29 mouse cellular contexts compared by ENCODE assay signal in the genomic region with DNA sequence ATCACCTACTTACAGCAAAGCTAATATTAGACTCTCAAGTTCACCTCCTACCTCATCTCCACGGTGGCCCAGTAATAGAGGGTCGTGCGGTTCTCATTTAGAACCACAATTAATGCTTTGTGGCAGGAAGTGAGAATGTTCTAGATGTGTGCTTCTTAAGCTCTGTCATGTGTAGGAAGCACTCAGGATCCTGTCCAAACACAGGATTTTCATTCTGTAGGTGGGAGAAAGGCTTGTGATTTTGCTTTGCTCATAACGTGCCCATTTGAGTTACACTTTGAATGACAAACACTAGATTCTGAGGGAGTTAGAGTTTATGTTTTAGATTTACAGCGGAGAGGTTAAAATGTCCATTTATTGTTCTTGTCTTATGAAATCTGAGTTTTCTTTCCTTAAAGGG.
A peak's percentile ranks its signal among the peaks of the same experiment; 100 is the strongest.
DNase-seq lines count a peak whose midpoint lies in the region; ATAC-seq and TF ChIP-seq lines count a peak whose summit lies in the region.
"Had no signal": no experiment of that assay in that cellular context is flagged by ENCODE, and none has a peak within 500 bp of the region (broad histone marks: within the 10 kb centered on the region; RNA-seq: fewer than 3 reads in every experiment).

No protein-coding gene starts in this region.

- no peak overlapping the region for H3K27ac ChIP-seq in midbrain, embryonic 11.5 days (ENCODE audit: low read depth, low read length)
- no peak overlapping the region for H3K27ac ChIP-seq in midbrain, embryonic 13.5 days
- H3K27ac ChIP-seq: embryonic facial prominence, embryonic 13.5 days; embryonic facial prominence, embryonic 15.5 days; forebrain, embryonic 10.5 days; forebrain, embryonic 12.5 days had no signal

- no peak overlapping the region for H3K4me2 ChIP-seq in midbrain, embryonic 11.5 days
- no peak overlapping the region for H3K4me2 ChIP-seq in midbrain, embryonic 13.5 days (replicated peaks)
- H3K4me2 ChIP-seq: embryonic facial prominence, embryonic 13.5 days; embryonic facial prominence, embryonic 15.5 days; forebrain, embryonic 12.5 days had no signal

- H3K4me3 ChIP-seq in midbrain, embryonic 11.5 days (ENCODE audit: low read depth, low read length): no peak overlapping the region
- H3K4me3 ChIP-seq in midbrain, embryonic 13.5 days (replicated peaks): no peak overlapping the region
- no peak overlapping the region for H3K4me3 ChIP-seq in lung, adult 2 months (replicated peaks; ENCODE audit: extremely low read depth, low read depth, low read length)
- H3K4me3 ChIP-seq: embryonic facial prominence, embryonic 13.5 days; embryonic facial prominence, embryonic 15.5 days; erythroblast, embryonic 14.5 days; forebrain, embryonic 10.5 days; forebrain, embryonic 12.5 days had no signal

- peak; percentile 89 for ATAC-seq in frontal cortex, adult (ENCODE audit: low TSS enrichment)
- no peak for ATAC-seq in midbrain, embryonic 11.5 days (ENCODE audit: low FRiP score)
- ATAC-seq in midbrain, embryonic 13.5 days: no peak
- ATAC-seq: activated CD4-positive, CD25-positive, alpha-beta regulatory T cell, adult 4 months; CD4-positive, CD25-positive, alpha-beta regulatory T cell, adult 4 months; forebrain, embryonic 14.5 days; forebrain, embryonic 16.5 days; Patski had no signal

- H3K9ac ChIP-seq in midbrain, embryonic 11.5 days (ENCODE audit: low read length): no peak overlapping the region
- H3K9ac ChIP-seq in midbrain, embryonic 13.5 days (replicated peaks): no peak overlapping the region
- H3K9ac ChIP-seq: embryonic facial prominence, embryonic 13.5 days; embryonic facial prominence, embryonic 15.5 days; forebrain, embryonic 12.5 days had no signal

- H3K27me3 ChIP-seq in midbrain, embryonic 11.5 days (ENCODE audit: control insufficient read depth, insufficient read depth, low read length): no peaks in the 10 kb centered on the region
- H3K27me3 ChIP-seq in midbrain, embryonic 13.5 days: no peaks in the 10 kb centered on the region
- H3K27me3 ChIP-seq: CH12.LX; embryonic facial prominence, embryonic 13.5 days; embryonic facial prominence, embryonic 15.5 days; forebrain, embryonic 12.5 days; Patski had no signal

- H3K36me3 ChIP-seq in midbrain, embryonic 11.5 days (ENCODE audit: control insufficient read depth, insufficient read depth, low read length): no peaks in the 10 kb centered on the region
- no peaks in the 10 kb centered on the region for H3K36me3 ChIP-seq in midbrain, embryonic 13.5 days
- H3K36me3 ChIP-seq: embryonic facial prominence, embryonic 13.5 days; embryonic facial prominence, embryonic 15.5 days; forebrain, embryonic 10.5 days; forebrain, embryonic 12.5 days; G1E had no signal

- DNase-seq in frontal cortex, postnatal 10 days (ENCODE audit: low spot score in 2 of 2): no peak
- DNase-seq in midbrain, embryonic 11.5 days (ENCODE audit: low spot score, missing footprints): peak; percentile 12
- DNase-seq in brain, adult 2 months (ENCODE audit: low read depth, low spot score): peak; percentile 63
- DNase-seq in lung, adult 2 months: no peak
- DNase-seq: adrenal gland, adult 8-10 months; adrenal gland, postnatal 14 days; adrenal gland, postnatal 36 days; B cell, adult 2 months; cerebellum, adult 11 months; cerebellum, adult 18-20 months; cerebellum, adult 8-10 months; cerebellum, adult 9-11 months; cerebellum, postnatal 14 days; cerebellum, postnatal 36 days; embryo, embryonic 11 days had no signal

- no peak for TF ChIP-seq POLR2A in lung, adult 2 months (IDR thresholded peaks at IDR 0.05; ENCODE audit: borderline replicate concordance, extremely low read depth, low read depth, low read length)

- WGBS in midbrain, embryonic 11.5 days: 89% methylated on average over 5 of the region's 5 CpGs
- WGBS in midbrain, embryonic 13.5 days: 90% methylated on average over 5 of the region's 5 CpGs
- 79% methylated on average over 5 of the region's 5 CpGs for WGBS in lung, adult 2 months

- H3K4me1 ChIP-seq in midbrain, embryonic 11.5 days (ENCODE audit: control insufficient read depth, insufficient read depth, low read length): no peaks in the 10 kb centered on the region
- no peaks in the 10 kb centered on the region for H3K4me1 ChIP-seq in midbrain, embryonic 13.5 days (replicated peaks)
- no peaks in the 10 kb centered on the region for H3K4me1 ChIP-seq in lung, adult 2 months (ENCODE audit: control insufficient read depth, insufficient read depth, low read length)
- H3K4me1 ChIP-seq: embryonic facial prominence, embryonic 13.5 days; forebrain, embryonic 10.5 days; forebrain, embryonic 12.5 days had no signal

- no peaks in the 10 kb centered on the region for H3K9me3 ChIP-seq in midbrain, embryonic 11.5 days (ENCODE audit: control insufficient read depth, low read length)
- no peaks in the 10 kb centered on the region for H3K9me3 ChIP-seq in midbrain, embryonic 13.5 days
- H3K9me3 ChIP-seq: embryonic facial prominence, embryonic 13.5 days; embryonic facial prominence, embryonic 15.5 days; forebrain, embryonic 10.5 days; forebrain, embryonic 12.5 days; G1E had no signal

- TF ChIP-seq CTCF in lung, adult 2 months (IDR thresholded peaks at IDR 0.05; ENCODE audit: insufficient read depth, low read length): no peak

Comparison
In these comparisons a context has a peak if more than half of its experiments do, and no peak if none do; other contexts are left out.
1. DNase-seq: peak in midbrain, embryonic 11.5 days (single experiment) and brain, adult 2 months (single experiment); none in frontal cortex, postnatal 10 days (0 of 2) and lung, adult 2 months (single experiment).